Mouse (Mus musculus): Measurements from ENCODE around the gene Rilp.

GRCm38 (mm10) chr11:75552906-75553482, 43.1 kb downstream of the Rilp start:
- TF ChIP-seq CTCF (IDR thresholded peaks at IDR 0.05; ENCODE audit: low read depth) (no peak), EP300 (IDR thresholded peaks at IDR 0.05; ENCODE audit: low read depth) (no peak)

Data from liver, embryonic 14.5 days (tissue).